Mouse (Mus musculus) hindbrain, embryonic 15.5 days (tissue): ENCODE results near the gene Cnksr2. TPM values are rescaled to one million over a fixed set of nuclear protein-coding genes. Genes with fewer than 3 reads are reported as not detected.

Source experiments
- ATAC-seq: fragments of 200-750 bp; cut with Nextera tagmentation; 2 replicates; pipeline ENCODE4 v1.8.0; 2017; ENCODE audit warnings: low read depth, moderate number of reproducible peaks, moderate TSS enrichment; ENCODE audit not compliant: low FRiP score
- H3K27ac ChIP-seq: fragments of 300-500 bp; sonication (generic); replicated peaks from 2 replicates; pipeline ENCODE4 v1.5.1; 2015; ENCODE audit warnings: mild to moderate bottlenecking, inconsistent platforms
- H3K27me3 ChIP-seq: fragments of 300-500 bp; sonication (generic); 2 replicates; pipeline ENCODE4 v1.6.1; 2015; ENCODE audit warnings: control low read depth, inconsistent platforms
- H3K36me3 ChIP-seq: fragments of 300-500 bp; sonication (generic); 2 replicates; pipeline ENCODE4 v1.6.1; 2015; ENCODE audit warnings: control low read depth, inconsistent platforms
- H3K4me1 ChIP-seq: fragments of 300-500 bp; sonication (generic); replicated peaks from 2 replicates; pipeline ENCODE4 v1.6.1; 2015; ENCODE audit warnings: control low read depth, inconsistent platforms
- H3K4me2 ChIP-seq: fragments of 300-500 bp; sonication (generic); 2 replicates; pipeline ENCODE4 v1.6.1; 2015; ENCODE audit warnings: moderate library complexity, mild to moderate bottlenecking, inconsistent platforms
- H3K4me3 ChIP-seq: fragments of 300-500 bp; sonication (generic); 2 replicates; pipeline ENCODE4 v1.5.1; 2015; ENCODE audit warnings: mild to moderate bottlenecking, inconsistent platforms
- H3K9ac ChIP-seq: fragments of 300-500 bp; sonication (generic); 2 replicates; pipeline ENCODE4 v1.6.1; 2015; ENCODE audit warnings: inconsistent platforms
- H3K9me3 ChIP-seq: fragments of 300-500 bp; sonication (generic); 2 replicates; pipeline ENCODE4 v1.6.1; 2016; ENCODE audit warnings: control low read depth, inconsistent platforms
- WGBS: fragments of 180-500 bp; shearing (Covaris S2); methylation state at CpG from one replicate; pipeline ENCODE4 v1.1.7; 2015; 5-methylcytosine and 5-hydroxymethylcytosine counted together
- polyA plus RNA-seq: library from polyadenylated mRNA; unstranded; fragments of >200 nt; fragmentation: Nextera tagmentation; extraction: Ambion mirVana; gene quantifications from 2 replicates; pipeline ENCODE4 v1.2.1, GENCODE M21; 2015

Gene Cnksr2
- polyA plus RNA-seq = 8.9 and 9.6 TPM in 2 replicates

GRCm38 (mm10) chrX:158043057-158043843, at the start of gene Cnksr2:
TSS of gene Cnksr2 (minus strand) at chrX:158043294.
- peak within 1 kb of the TSS; percentile 63 for H3K4me2 ChIP-seq
- ATAC-seq = peak; percentile 84
- no peaks in the 10 kb centered on the region for H3K27me3 ChIP-seq
- peak within 1 kb of the TSS; percentile 71 for H3K9ac ChIP-seq
- no peaks in the 10 kb centered on the region for H3K36me3 ChIP-seq
- 15% methylated on average over 49 of the region's 99 CpGs for WGBS
- peak within 1 kb of the TSS; percentile 67 for H3K4me3 ChIP-seq
- H3K4me1 ChIP-seq = no peaks in the 10 kb centered on the region
- H3K27ac ChIP-seq = peak within 1 kb of the TSS; percentile 83
- H3K9me3 ChIP-seq = no peaks in the 10 kb centered on the region

DNA sequence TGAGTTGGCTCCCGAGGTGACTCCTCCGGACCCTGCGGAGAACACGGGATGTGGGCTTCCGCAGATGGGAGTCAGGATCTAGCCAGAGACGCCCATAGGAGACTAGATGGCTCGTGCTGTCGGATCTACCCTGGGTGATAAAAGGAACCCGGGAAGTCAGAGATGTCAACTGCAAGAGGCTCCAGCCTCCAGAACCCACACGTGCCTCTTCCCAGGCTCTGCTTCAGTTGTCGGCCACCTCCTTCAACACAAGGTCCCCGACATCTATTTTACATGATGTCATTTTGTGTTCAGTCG, 698 bp upstream of the Cnksr2 start:
- H3K9me3 ChIP-seq = no peaks in the 10 kb centered on the region
- no peak for ATAC-seq
- peak overlapping the region; percentile 83 for H3K27ac ChIP-seq
- no peaks in the 10 kb centered on the region for H3K36me3 ChIP-seq
- H3K4me1 ChIP-seq = no peaks in the 10 kb centered on the region
- WGBS = 31% methylated on average over 13 of the region's 13 CpGs
- no peaks in the 10 kb centered on the region for H3K27me3 ChIP-seq
- peak overlapping the region; percentile 63 for H3K4me2 ChIP-seq
- peak overlapping the region; percentile 71 for H3K9ac ChIP-seq
- H3K4me3 ChIP-seq = peak overlapping the region; percentile 67

DNA sequence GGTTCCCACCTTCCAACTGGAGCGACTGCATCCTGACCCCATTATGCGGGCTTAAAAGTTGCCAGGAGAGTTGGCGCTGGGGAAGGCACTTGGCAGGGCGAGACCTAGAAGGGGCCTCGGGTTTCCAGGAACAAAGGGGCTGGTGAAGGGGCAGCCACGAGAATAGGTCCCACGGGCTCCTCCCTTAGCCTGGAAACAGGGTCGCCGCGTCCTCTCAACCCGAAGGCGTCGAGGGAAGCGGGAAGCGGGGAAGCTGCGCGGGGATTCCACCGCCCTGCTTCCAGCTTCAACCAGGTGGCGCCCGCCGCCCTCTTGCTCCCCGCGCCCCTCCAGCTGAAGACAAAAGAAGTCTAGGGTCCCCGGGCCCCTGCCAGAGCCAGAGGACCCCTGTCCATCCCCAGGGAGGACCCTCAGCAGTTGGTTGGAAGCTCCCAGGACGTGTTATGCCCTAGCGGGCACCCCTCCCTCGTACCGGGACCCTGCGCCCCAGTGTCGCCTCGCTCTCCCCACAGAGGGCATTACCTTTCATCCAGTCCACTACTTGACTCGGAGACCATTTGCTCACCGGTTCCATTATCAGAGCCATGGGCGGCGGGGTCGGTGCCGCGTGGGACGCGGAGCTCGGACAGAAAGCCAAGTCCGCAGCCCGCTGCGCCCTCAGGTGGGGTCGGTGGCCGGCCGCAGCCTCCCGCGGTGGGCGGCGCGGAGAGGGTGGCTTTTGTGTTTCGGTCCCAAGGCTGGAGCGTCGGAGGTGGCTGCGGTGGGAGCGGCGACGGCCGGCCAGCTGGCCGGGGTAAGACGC, 638 bp downstream of the Cnksr2 start:
- 27% methylated on average over 55 of the region's 62 CpGs for WGBS
- H3K4me3 ChIP-seq = peak overlapping the region; percentile 67
- H3K9ac ChIP-seq = peak overlapping the region; percentile 71
- H3K9me3 ChIP-seq = no peaks in the 10 kb centered on the region
- H3K4me1 ChIP-seq = no peaks in the 10 kb centered on the region
- no peaks in the 10 kb centered on the region for H3K36me3 ChIP-seq
- no peaks in the 10 kb centered on the region for H3K27me3 ChIP-seq
- peak; percentile 65 for ATAC-seq
- peak overlapping the region; percentile 83 for H3K27ac ChIP-seq
- peak overlapping the region; percentile 63 for H3K4me2 ChIP-seq

DNA sequence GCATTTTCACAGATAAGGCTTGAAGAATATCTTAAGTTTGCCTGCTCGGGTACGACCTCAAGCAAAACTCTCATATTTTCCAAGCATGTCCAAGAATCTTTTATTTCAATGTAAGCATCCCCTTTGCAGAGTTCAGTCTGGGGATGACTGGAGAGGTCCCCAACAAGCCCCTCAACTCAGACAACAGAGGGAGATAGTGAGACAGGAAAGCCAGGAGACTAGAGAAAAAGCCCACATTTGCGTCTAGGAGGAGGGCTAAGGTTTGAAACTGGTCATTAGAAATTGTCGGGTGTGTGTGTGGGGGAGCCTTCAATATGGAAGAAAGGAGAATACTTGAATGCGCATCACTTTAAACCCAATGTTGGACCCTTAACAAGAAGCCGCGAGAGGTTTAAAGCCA, 1.4 kb downstream of the Cnksr2 start:
- Histone ChIP-seq H3K27me3 (no peaks in the 10 kb centered on the region), H3K4me1 (no peaks in the 10 kb centered on the region), H3K9ac (peak overlapping the region; percentile 71), H3K4me2 (peak overlapping the region; percentile 63), H3K27ac (peak overlapping the region; percentile 83), H3K36me3 (no peaks in the 10 kb centered on the region), H3K4me3 (peak overlapping the region; percentile 67), H3K9me3 (no peaks in the 10 kb centered on the region)
- ATAC-seq = no peak
- 37% methylated on average over 7 of the region's 7 CpGs for WGBS

GRCm38 (mm10) chrX:157951698-157952097, 91.4 kb downstream of the Cnksr2 start:
- Histone ChIP-seq H3K9me3 (no peaks in the 10 kb centered on the region), H3K27me3 (no peaks in the 10 kb centered on the region), H3K4me1 (no peaks in the 10 kb centered on the region), H3K4me3 (no peak overlapping the region), H3K4me2 (no peak overlapping the region), H3K27ac (no peak overlapping the region), H3K9ac (no peak overlapping the region), H3K36me3 (no peaks in the 10 kb centered on the region)
- ATAC-seq = no peak

- WGBS = 64% methylated on average over 1 of the region's 1 CpGs
- no peaks in the 10 kb centered on the region for H3K36me3 ChIP-seq
- no peaks in the 10 kb centered on the region for H3K27me3 ChIP-seq
- H3K4me2 ChIP-seq = no peak overlapping the region
- H3K27ac ChIP-seq = no peak overlapping the region
- H3K9ac ChIP-seq = no peak overlapping the region
- no peak for ATAC-seq
- H3K4me1 ChIP-seq = no peaks in the 10 kb centered on the region
- no peak overlapping the region for H3K4me3 ChIP-seq
- H3K9me3 ChIP-seq = no peaks in the 10 kb centered on the region
Observed at GRCm38 (mm10) chrX:157949256-157949655, 93.8 kb downstream of the Cnksr2 start.

DNA sequence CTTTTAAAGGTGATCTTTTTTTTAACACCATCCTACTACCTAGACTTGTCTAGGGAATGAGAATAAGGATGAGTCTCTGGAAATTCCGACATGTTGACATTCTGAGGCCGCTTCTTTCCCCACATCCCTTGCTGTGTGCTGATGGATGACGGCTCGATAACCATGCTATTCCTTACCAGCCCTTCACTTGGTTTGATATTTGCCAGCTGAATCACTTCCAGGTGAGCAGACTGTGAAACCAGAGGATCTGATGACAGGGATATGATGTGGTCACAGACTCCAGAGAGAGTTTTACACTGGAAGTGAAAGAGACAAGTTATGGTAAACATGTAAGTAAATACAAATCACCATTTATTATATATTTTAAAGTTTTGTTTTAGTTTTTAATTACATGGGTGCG, 98.0 kb downstream of the Cnksr2 start:
- Histone ChIP-seq H3K4me1 (no peaks in the 10 kb centered on the region), H3K4me2 (no peak overlapping the region), H3K27me3 (no peaks in the 10 kb centered on the region), H3K36me3 (no peaks in the 10 kb centered on the region), H3K27ac (no peak overlapping the region), H3K9me3 (no peaks in the 10 kb centered on the region), H3K4me3 (no peak overlapping the region), H3K9ac (no peak overlapping the region)
- no peak for ATAC-seq
- 82% methylated on average over 5 of the region's 5 CpGs for WGBS

DNA sequence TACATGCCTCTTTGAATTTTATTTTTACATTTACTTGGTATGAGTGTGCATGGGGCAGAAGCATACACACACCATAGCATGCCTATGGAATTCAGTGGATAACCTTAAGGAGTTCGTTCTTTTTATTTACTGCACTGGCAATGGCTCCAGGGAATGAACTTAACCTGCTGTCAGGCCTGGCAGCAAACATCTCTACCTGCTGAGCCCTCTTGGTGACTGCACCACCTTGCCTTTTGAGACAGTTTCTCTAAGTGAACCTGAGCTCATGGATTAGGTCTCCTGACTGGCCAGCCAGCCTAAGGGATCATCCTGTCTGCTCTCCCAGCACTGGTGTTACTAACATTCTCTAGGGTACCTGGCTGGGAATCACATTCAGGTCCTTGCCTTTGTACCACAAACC, 106.5 kb downstream of the Cnksr2 start:
- Histone ChIP-seq H3K4me3 (no peak overlapping the region), H3K4me2 (no peak overlapping the region), H3K9me3 (no peaks in the 10 kb centered on the region), H3K9ac (no peak overlapping the region), H3K4me1 (no peaks in the 10 kb centered on the region), H3K36me3 (no peaks in the 10 kb centered on the region), H3K27me3 (no peaks in the 10 kb centered on the region), H3K27ac (no peak overlapping the region)
- 96% methylated on average over 1 of the region's 1 CpGs for WGBS
- ATAC-seq = no peak

DNA sequence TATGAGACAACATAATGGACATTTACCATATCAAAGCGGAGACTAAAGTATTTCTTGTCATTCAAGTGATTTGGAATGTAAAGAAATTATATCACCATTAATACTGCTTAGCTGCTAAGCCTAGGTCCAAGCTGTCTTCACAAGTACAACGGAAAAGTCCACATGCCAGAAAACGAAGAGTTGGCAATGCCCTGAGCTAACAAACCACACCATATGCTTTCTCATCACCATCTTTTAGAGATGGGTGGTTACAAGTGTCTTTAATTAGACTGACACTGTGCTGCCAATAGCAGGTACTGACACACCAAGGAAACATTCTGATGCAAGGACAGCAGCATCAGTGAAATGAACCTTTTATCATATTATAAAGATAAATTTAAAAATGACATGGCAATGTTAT, 123.0 kb downstream of the Cnksr2 start:
- Histone ChIP-seq H3K27me3 (no peaks in the 10 kb centered on the region), H3K4me1 (no peaks in the 10 kb centered on the region), H3K27ac (no peak overlapping the region), H3K9me3 (no peaks in the 10 kb centered on the region), H3K4me2 (no peak overlapping the region), H3K4me3 (no peak overlapping the region), H3K9ac (no peak overlapping the region), H3K36me3 (no peaks in the 10 kb centered on the region)
- WGBS = 78% methylated on average over 3 of the region's 3 CpGs
- ATAC-seq = no peak

GRCm38 (mm10) chrX:157829983-157830382, 213.1 kb downstream of the Cnksr2 start:
- no peaks in the 10 kb centered on the region for H3K27me3 ChIP-seq
- H3K36me3 ChIP-seq = no peaks in the 10 kb centered on the region
- no peak overlapping the region for H3K9ac ChIP-seq
- WGBS = 71% methylated on average over 4 of the region's 4 CpGs
- ATAC-seq = no peak
- no peak overlapping the region for H3K27ac ChIP-seq
- no peaks in the 10 kb centered on the region for H3K9me3 ChIP-seq
- no peaks in the 10 kb centered on the region for H3K4me1 ChIP-seq
- H3K4me2 ChIP-seq = no peak overlapping the region
- H3K4me3 ChIP-seq = no peak overlapping the region

- H3K36me3 ChIP-seq = no peaks in the 10 kb centered on the region
- H3K4me3 ChIP-seq = no peak overlapping the region
- 79% methylated on average over 13 of the region's 13 CpGs for WGBS
- 0 out of 2 replicates have a peak, but pooled peaks have one; percentile 9 for ATAC-seq
- no peaks in the 10 kb centered on the region for H3K27me3 ChIP-seq
- no peak overlapping the region for H3K9ac ChIP-seq
- H3K4me2 ChIP-seq = no peak overlapping the region
- no peak overlapping the region for H3K27ac ChIP-seq
- H3K9me3 ChIP-seq = no peaks in the 10 kb centered on the region
- peaks cover 5% of the 10 kb centered on the region; the same call in 1 of the 2 replicates for H3K4me1 ChIP-seq
Observed at GRCm38 (mm10) chrX:157818921-157819260, 224.2 kb downstream of the Cnksr2 start.

DNA sequence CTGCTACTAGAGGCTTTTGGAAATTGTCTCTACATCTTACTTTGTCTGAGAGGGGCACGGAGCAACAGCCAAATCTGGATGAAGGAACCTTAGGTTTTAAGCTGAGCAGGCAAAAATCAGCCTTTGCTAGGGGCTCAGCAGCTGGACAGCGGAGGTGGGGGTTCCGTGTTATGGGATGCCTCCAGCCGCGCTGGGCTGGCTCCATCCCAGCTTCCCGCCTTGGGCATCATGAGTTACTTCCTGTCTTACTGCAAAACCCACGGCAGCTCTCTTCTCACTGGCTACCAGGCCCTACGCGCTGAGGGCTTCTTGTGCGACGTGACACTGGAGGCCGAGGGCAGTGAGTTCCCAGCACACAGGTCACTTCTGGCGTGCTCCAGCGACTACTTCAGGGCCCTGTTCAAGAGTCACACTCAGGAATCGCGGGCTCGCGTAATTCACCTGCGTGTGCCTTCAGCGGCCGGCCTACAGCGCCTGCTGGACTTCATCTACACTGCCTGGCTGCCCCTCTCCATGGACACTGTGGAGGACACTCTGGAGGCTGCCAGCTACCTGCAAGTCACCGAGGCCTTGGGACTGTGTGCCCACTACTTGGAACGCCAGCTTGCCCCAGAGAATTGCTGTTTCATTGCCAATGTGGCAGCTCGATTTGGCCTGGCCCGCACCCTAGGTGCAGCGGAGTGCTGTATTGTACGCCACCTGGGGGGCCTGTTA, 224.7 kb downstream of the Cnksr2 start, which contains the start of gene Klhl34:
Klhl34 (plus strand) TSS at position 229 of the 714 bp plus-strand sequence.
- peak within 1 kb of the TSS; percentile 25 for H3K4me3 ChIP-seq
- no peaks in the 10 kb centered on the region for H3K9me3 ChIP-seq
- no peaks in the 10 kb centered on the region for H3K36me3 ChIP-seq
- peak within 1 kb of the TSS; percentile 56 for H3K4me2 ChIP-seq
- 0 out of 2 replicates have a peak within 1 kb of the TSS, but pooled peaks have one; percentile 10 for H3K9ac ChIP-seq
- H3K4me1 ChIP-seq = peaks cover 5% of the 10 kb centered on the region; the same call in 1 of the 2 replicates
- 38% methylated on average over 28 of the region's 28 CpGs for WGBS
- H3K27ac ChIP-seq = no peak within 1 kb of the TSS
- H3K27me3 ChIP-seq = no peaks in the 10 kb centered on the region
- ATAC-seq = peak; percentile 38; the same call in 1 of the 2 replicates
